Mouse (Mus musculus): ENCODE results near the gene Sectm1b.

DNA sequence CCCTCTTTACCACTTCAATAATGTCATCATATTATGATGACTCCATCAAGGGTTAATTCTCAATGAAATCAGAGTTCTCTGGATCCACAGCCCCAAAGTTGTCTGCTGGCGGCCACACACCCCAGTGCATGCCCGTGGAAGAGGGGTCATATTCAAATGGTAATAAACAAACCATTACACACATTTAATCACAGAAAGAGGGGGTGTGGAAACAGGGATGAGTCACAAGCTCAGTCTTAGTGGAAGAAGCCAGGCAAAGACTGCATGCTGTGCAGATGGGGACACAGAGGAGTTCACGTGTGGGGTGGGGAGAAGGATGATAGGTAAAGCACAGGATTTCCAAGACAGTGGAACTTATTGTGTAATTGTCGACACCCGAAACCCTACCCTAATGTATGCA, 59.1 kb downstream of the Sectm1b start:
- TF ChIP-seq CTCF (IDR thresholded peaks at IDR 0.05) (no peak), EP300 (IDR thresholded peaks at IDR 0.05; ENCODE audit: insufficient read depth, low read depth, low read length) (no peak), POLR2A (IDR thresholded peaks at IDR 0.05; ENCODE audit: insufficient read depth, low read depth, low read length) (no peak)

All from heart, adult 2 months (tissue).